In the genomic region with DNA sequence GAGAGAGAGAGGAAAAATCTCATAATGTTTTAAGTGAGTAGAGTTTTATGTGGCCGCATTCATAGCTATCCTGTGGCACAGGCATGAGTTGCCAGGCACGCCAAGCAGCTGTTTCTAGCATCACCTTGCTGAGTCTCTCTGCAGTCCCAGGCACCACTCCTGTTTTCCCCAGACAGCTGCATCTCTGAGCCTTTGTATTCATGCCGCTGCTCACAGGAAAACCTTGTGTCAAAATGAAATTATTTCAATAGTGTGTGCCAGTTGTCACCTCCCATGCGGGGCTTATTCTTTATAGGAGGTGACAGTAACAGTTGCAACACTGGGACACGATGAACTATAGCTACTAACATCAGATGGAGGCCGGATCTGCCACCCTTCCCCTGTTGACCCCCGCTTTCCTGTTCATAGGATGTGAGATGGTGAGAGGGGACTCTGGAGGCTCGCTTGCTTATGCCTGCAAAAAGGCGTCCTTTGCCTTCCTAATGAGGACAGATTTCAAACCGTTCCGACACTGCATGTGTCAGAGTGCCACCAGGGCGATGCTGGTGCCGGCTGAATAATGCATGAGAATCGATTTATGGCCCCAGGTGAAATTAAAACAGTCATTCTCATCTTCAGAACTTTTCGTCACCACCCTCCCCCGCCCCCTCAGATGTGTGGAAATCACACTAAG, we compare ENCODE assay signal across 19 mouse cellular contexts.
DNase-seq lines count a peak whose midpoint lies in the region; ATAC-seq and TF ChIP-seq lines count a peak whose summit lies in the region.
"Had no signal": no experiment of that assay in that cellular context is flagged by ENCODE, and none has a peak within 500 bp of the region (broad histone marks: within the 10 kb centered on the region; RNA-seq: fewer than 3 reads in every experiment).

No protein-coding gene starts in this region.

- ATAC-seq in forebrain, embryonic 16.5 days, result peak; percentile 53
- ATAC-seq in hindbrain, postnatal 0 days, result peak; percentile 50
- ATAC-seq in midbrain, postnatal 0 days (ENCODE audit: low FRiP score), result peak; percentile 62
- ATAC-seq: liver, embryonic 12.5 days had no signal

- WGBS in cerebellum, adult 2 months, result 57% methylated on average over 16 of the region's 16 CpGs
- 58% methylated on average over 16 of the region's 16 CpGs for WGBS in forebrain, embryonic 16.5 days
- WGBS in hindbrain, postnatal 0 days, result 48% methylated on average over 16 of the region's 16 CpGs
- WGBS in midbrain, postnatal 0 days, result 44% methylated on average over 16 of the region's 16 CpGs

- no peak overlapping the region for H3K9ac ChIP-seq in forebrain, embryonic 16.5 days (replicated peaks; ENCODE audit: low read depth, low read length)
- no peak overlapping the region for H3K9ac ChIP-seq in hindbrain, postnatal 0 days (replicated peaks; ENCODE audit: low read length)
- H3K9ac ChIP-seq in midbrain, postnatal 0 days (replicated peaks; ENCODE audit: low read length, poor library complexity, severe bottlenecking), result no peak overlapping the region
- H3K9ac ChIP-seq: embryonic facial prominence, embryonic 12.5 days; liver, embryonic 12.5 days; lung, embryonic 15.5 days had no signal

- H3K9me3 ChIP-seq in forebrain, embryonic 16.5 days (ENCODE audit: control insufficient read depth, low read length), result no peaks in the 10 kb centered on the region
- H3K9me3 ChIP-seq in hindbrain, postnatal 0 days (ENCODE audit: low read length), result no peaks in the 10 kb centered on the region
- no peaks in the 10 kb centered on the region for H3K9me3 ChIP-seq in midbrain, postnatal 0 days (ENCODE audit: low read length)
- H3K9me3 ChIP-seq: embryonic facial prominence, embryonic 12.5 days; liver, embryonic 12.5 days; lung, embryonic 15.5 days had no signal

- H3K4me2 ChIP-seq in forebrain, embryonic 16.5 days (ENCODE audit: low read length), result no peak overlapping the region
- no peak overlapping the region for H3K4me2 ChIP-seq in hindbrain, postnatal 0 days (ENCODE audit: low read depth, low read length)
- H3K4me2 ChIP-seq in midbrain, postnatal 0 days (ENCODE audit: low read depth, low read length, poor library complexity, severe bottlenecking), result no peak overlapping the region
- H3K4me2 ChIP-seq: embryonic facial prominence, embryonic 12.5 days; liver, embryonic 12.5 days; lung, embryonic 15.5 days had no signal

- H3K27ac ChIP-seq in cerebellum, adult 2 months (ENCODE audit: insufficient read depth, low read length), result peak overlapping the region; percentile 66
- H3K27ac ChIP-seq in forebrain, embryonic 16.5 days (ENCODE audit: low read length), result no peak overlapping the region
- peak overlapping the region; percentile 20; the same call in 1 of the 2 replicates for H3K27ac ChIP-seq in hindbrain, postnatal 0 days
- H3K27ac ChIP-seq in midbrain, postnatal 0 days (ENCODE audit: low read depth, low read length), result peak overlapping the region; percentile 57
- H3K27ac ChIP-seq: embryonic facial prominence, embryonic 12.5 days; gastrocnemius, adult 2 months; liver, embryonic 12.5 days; lung, embryonic 15.5 days; stomach, postnatal 0 days had no signal

- H3K27me3 ChIP-seq in cerebellum, adult 2 months (ENCODE audit: control insufficient read depth, insufficient read depth, low read length), result no peaks in the 10 kb centered on the region
- no peaks in the 10 kb centered on the region for H3K27me3 ChIP-seq in forebrain, embryonic 16.5 days (replicated peaks; ENCODE audit: control insufficient read depth, insufficient read depth, low read length)
- no peaks in the 10 kb centered on the region for H3K27me3 ChIP-seq in hindbrain, postnatal 0 days (ENCODE audit: insufficient read depth, low read length)
- H3K27me3 ChIP-seq in midbrain, postnatal 0 days (ENCODE audit: insufficient read depth, low read length), result no peaks in the 10 kb centered on the region
- H3K27me3 ChIP-seq: embryonic facial prominence, embryonic 12.5 days; liver, embryonic 12.5 days; lung, embryonic 15.5 days had no signal

- H3K4me1 ChIP-seq in cerebellum, adult 2 months (ENCODE audit: control insufficient read depth, insufficient read depth, low read length), result peaks cover 40% of the 10 kb centered on the region
- H3K4me1 ChIP-seq in forebrain, embryonic 16.5 days (replicated peaks; ENCODE audit: control insufficient read depth, insufficient read depth, low read length), result peaks cover 3% of the 10 kb centered on the region; the same call in 1 of the 2 replicates
- no peaks in the 10 kb centered on the region; the same call in 1 of the 2 replicates for H3K4me1 ChIP-seq in hindbrain, postnatal 0 days (ENCODE audit: insufficient read depth, low read length)
- H3K4me1 ChIP-seq in midbrain, postnatal 0 days (ENCODE audit: insufficient read depth, low read length), result peaks cover 6% of the 10 kb centered on the region; the same call in 1 of the 2 replicates
- H3K4me1 ChIP-seq: embryonic facial prominence, embryonic 12.5 days; liver, embryonic 12.5 days; lung, embryonic 15.5 days had no signal

- DNase-seq in cerebellum, adult 2 months, result peak; percentile 25 to 46
- no peak for DNase-seq in cerebellum, postnatal 36 days
- DNase-seq in hindbrain, postnatal 0 days (ENCODE audit: low spot score), result peak; percentile 39
- peak; percentile 39 for DNase-seq in midbrain, postnatal 0 days (ENCODE audit: low spot score)
- no peak for DNase-seq in left cerebral cortex, postnatal 36 days (ENCODE audit: low spot score in 2 of 2)
- DNase-seq in cerebellum, adult 9-10 months, result no peak
- no peak for DNase-seq in right cerebral cortex, adult 18-20 months
- DNase-seq: adrenal gland, adult 8-10 months; gastrocnemius, adult 2 months; kidney, adult 2 months; kidney, postnatal 25 days; layer of hippocampus, postnatal 36 days; left cerebral cortex, postnatal 4 days; thymus, postnatal 36 days had no signal

- H3K4me3 ChIP-seq in cerebellum, adult 2 months (replicated peaks; ENCODE audit: insufficient read depth, low read depth, low read length), result no peak overlapping the region
- no peak overlapping the region for H3K4me3 ChIP-seq in forebrain, embryonic 16.5 days (replicated peaks; ENCODE audit: low read length)
- no peak overlapping the region for H3K4me3 ChIP-seq in hindbrain, postnatal 0 days (ENCODE audit: low read length)
- H3K4me3 ChIP-seq in midbrain, postnatal 0 days (ENCODE audit: low read depth, low read length), result no peak overlapping the region
- H3K4me3 ChIP-seq: embryonic facial prominence, embryonic 12.5 days; gastrocnemius, adult 2 months; liver, embryonic 12.5 days; lung, embryonic 15.5 days had no signal

- no peaks in the 10 kb centered on the region for H3K36me3 ChIP-seq in forebrain, embryonic 16.5 days (ENCODE audit: control insufficient read depth, insufficient read depth)
- H3K36me3 ChIP-seq in hindbrain, postnatal 0 days (ENCODE audit: insufficient read depth, low read length), result no peaks in the 10 kb centered on the region
- H3K36me3 ChIP-seq in midbrain, postnatal 0 days (ENCODE audit: insufficient read depth, low read length), result no peaks in the 10 kb centered on the region
- H3K36me3 ChIP-seq: embryonic facial prominence, embryonic 12.5 days; liver, embryonic 12.5 days; lung, embryonic 15.5 days had no signal

- intact Hi-C loops in left cerebral cortex, postnatal 36 days (cut with DNase I), result no loop called here

- no peak for TF ChIP-seq POLR2A in cerebellum, adult 2 months (IDR thresholded peaks at IDR 0.05; ENCODE audit: borderline replicate concordance, insufficient read depth, low read length)

- no peak for TF ChIP-seq CTCF in cerebellum, adult 2 months (IDR thresholded peaks at IDR 0.05; ENCODE audit: borderline replicate concordance, insufficient read depth, low read depth, low read length)
- no peak for TF ChIP-seq CTCF in hindbrain, postnatal 0 days (IDR thresholded peaks at IDR 0.05; ENCODE audit: low read depth)
- TF ChIP-seq CTCF in midbrain, postnatal 0 days (IDR thresholded peaks at IDR 0.05), result 0 out of 2 replicates have a peak, but pooled peaks have one; percentile 2

Comparison
In these comparisons a context has a peak if more than half of its experiments do, and no peak if none do; other contexts are left out.
1. DNase-seq: peak in cerebellum, adult 2 months (2 of 2), hindbrain, postnatal 0 days (single experiment) and midbrain, postnatal 0 days (single experiment); none in cerebellum, postnatal 36 days (0 of 2), left cerebral cortex, postnatal 36 days (0 of 2), cerebellum, adult 9-10 months (single experiment) and right cerebral cortex, adult 18-20 months (single experiment).
2. Peak in every context shown above with its lines, with median percentiles within 50 percentile points of each other: ATAC-seq.